Mouse (Mus musculus): ENCODE data around the gene Qdpr.

Qdpr gene

DNA sequence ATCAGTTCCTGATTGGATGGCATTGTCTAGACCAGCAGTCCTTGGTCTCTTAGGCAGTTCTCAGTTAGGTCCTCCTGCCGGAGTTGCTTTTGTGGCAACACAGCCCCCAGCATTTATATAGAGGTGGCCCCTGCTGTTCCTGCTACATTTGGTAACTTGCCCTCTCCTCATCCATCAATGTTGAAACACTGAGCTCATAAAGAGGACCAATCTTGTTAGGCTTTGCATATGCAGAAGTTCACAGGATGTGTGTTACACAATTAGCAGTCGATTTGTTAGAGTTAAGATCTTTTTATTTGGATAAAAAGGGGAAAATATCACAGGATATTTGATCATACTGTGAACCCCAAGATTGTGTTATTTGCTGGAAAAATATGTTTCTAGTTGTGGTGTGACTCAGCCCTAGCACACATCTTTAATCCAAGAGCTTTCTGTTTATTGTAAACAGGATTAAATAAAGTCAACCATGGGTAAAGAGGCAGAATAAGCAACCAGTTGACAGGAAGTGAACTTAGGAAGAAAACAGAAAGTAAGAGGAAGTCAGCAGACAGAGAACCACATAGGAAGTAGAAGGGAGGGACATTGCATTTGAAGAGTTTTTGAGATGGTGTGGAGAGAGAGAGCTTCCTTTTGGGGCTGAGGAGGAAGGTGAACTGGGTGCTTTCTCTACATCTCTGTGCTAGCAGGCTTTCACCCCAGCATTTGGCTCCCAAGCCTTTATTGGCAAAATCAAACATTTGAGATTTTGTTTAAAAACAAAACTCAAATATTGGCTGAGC lies 65.8 kb downstream of the Qdpr start:
- DNase-seq (ENCODE audit: low spot score in 2 of 2), result no peak

Measured in natural killer cell, adult 2 months (primary cell).